Mouse (Mus musculus) C2C12 (cell line): ENCODE data around the gene Dazap1. TPM values are rescaled to one million over a fixed set of nuclear protein-coding genes. Genes with fewer than 3 reads are reported as not detected.
A peak's percentile ranks its signal among the peaks of the same experiment; 100 is the strongest.
"Not testable (repeated sequence)": the region's sequence is repeated elsewhere in the genome, so short reads cannot be mapped to it uniquely, and the experiment has no call there.

Source experiments
- H3K27me3 ChIP-seq: one replicate; pipeline ENCODE4 v1.6.1; 2011; ENCODE audit not compliant: control insufficient read depth, insufficient read depth, insufficient read length
- H3K36me3 ChIP-seq: one replicate; pipeline ENCODE4 v1.6.1; 2011; ENCODE audit not compliant: control insufficient read depth, insufficient read depth
- H3K4me3 ChIP-seq: one replicate; pipeline ENCODE4 v1.5.1; 2011; ENCODE audit warnings: mild to moderate bottlenecking, control low read depth; ENCODE audit not compliant: poor library complexity, insufficient read depth, severe bottlenecking
- H3K79me2 ChIP-seq: one replicate; pipeline ENCODE4 v1.6.1; 2011; ENCODE audit not compliant: control insufficient read depth, insufficient read depth
- H3K79me3 ChIP-seq: one replicate; pipeline ENCODE4 v1.6.1; 2011; ENCODE audit warnings: low read depth, control low read depth
- H3ac ChIP-seq: one replicate; pipeline ENCODE3; 2011; ENCODE audit warnings: low read depth; ENCODE audit not compliant: control insufficient read depth, insufficient read length
- CEBPB ChIP-seq: IDR thresholded peaks from one replicate; pipeline ENCODE4 v1.6.1; 2011; ENCODE audit warnings: low read depth, mild to moderate bottlenecking, control low read depth, moderate library complexity
- CTCF ChIP-seq: IDR thresholded peaks from one replicate; pipeline ENCODE4 v1.5.1; 2011; ENCODE audit not compliant: control insufficient read depth, insufficient read depth, insufficient read length
- FOSL1 ChIP-seq: IDR thresholded peaks from one replicate; pipeline ENCODE4 v1.8.0; 2011; ENCODE audit warnings: mild to moderate bottlenecking, low read length; ENCODE audit not compliant: poor library complexity, insufficient read depth, severe bottlenecking
- MAX ChIP-seq: IDR thresholded peaks from one replicate; pipeline ENCODE4 v1.6.1; 2011; ENCODE audit warnings: mild to moderate bottlenecking, control low read depth
- MYOD1 ChIP-seq: IDR thresholded peaks from one replicate; pipeline ENCODE4 v1.6.1; 2011; ENCODE audit warnings: low read depth; ENCODE audit not compliant: control insufficient read depth, insufficient read length
- MYOG ChIP-seq: IDR thresholded peaks from one replicate; pipeline ENCODE4 v1.6.1; 2011; ENCODE audit not compliant: control insufficient read depth, insufficient read length; ENCODE audit errors: extremely low read depth
- USF1 ChIP-seq: IDR thresholded peaks from one replicate; pipeline ENCODE4 v1.6.1; 2011; ENCODE audit warnings: low read depth, mild to moderate bottlenecking, control low read depth, moderate library complexity
- long read RNA-seq, 2 experiments: library from polyadenylated mRNA; unstranded; transcript quantifications; one replicate each; pipeline ENCODE4 v2.0.0; 2019 to 2020
- polyA plus RNA-seq: library from polyadenylated mRNA; unstranded; fragments of >200 nt; fragmentation: generic; extraction: Trizol; gene quantifications from one replicate; pipeline ENCODE4 v1.2.1, GENCODE M21; 2012; ENCODE audit warnings: missing spikeins

Dazap1 gene
- 159 TPM for polyA plus RNA-seq
- long read RNA-seq, experiment 1, partial matches to known transcripts, result 7 of 13 reads
- long read RNA-seq, experiment 1, other reads (novel, unspliced or antisense), result 5 of 13 reads
- long read RNA-seq, experiment 2, transcript Dazap1-203 (12 exons, 2,081 nt), result major isoform, 14 of 29 reads
- long read RNA-seq, experiment 2, partial matches to known transcripts, result 1 of 29 reads
- long read RNA-seq, experiment 2, other reads (novel, unspliced or antisense), result 6 of 29 reads

DNA sequence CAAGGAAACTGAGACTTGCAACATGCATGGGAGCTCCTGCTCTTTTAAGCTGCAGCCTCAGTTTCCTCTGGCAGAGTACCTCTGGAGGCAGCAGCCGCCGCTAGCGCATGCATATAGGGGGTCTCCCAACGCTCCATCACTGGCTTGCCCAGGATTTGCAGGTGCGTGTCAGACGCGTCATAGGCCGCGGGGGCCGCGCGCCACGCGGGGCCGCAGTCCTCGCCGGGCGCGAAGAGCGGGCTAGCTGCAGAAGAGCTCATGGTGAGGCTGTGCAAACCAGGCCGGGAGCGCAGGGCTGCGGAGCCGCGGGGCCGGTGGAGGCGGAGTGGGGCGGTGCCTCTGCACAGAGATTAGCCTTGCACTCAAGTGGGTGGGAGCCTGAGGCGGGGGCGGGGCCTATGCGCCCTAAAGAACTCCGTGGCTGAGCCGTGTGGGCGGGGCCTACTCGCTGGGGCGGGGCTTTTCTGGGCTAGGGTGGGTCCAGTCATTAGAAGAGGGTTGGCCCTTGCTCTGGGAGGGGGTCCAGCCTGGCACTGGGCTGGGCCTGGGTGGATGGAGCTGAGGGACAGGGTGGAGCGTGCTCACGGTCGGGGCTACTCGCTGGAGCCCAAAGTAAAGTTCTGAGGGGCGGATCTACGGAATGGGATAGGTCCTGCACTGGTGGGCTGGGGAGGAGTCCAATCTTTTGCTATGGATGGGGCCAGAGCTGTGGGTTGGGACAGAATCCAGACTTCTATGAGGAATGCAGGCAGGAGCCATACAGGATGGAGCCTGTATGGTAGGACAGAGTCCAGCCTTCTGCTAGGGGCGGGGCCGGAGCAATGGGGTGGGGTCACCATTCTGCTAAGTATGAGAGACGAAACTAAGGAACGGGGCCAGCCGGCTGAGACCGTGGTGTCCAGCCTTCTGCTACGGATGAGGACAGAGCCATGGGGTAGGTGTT lies at the start of gene Dazap1, which contains the start of gene Gamt:
Gene Dazap1 (plus strand): TSS at position 845 of the 943 bp plus-strand sequence.
Gene Gamt (minus strand): TSS at position 371 of the 943 bp plus-strand sequence.
- Histone ChIP-seq H3K36me3 (peaks cover 35% of the 10 kb centered on the region), H3K27me3 (no peaks in the 10 kb centered on the region), H3K79me2 (peaks cover 34% of the 10 kb centered on the region), H3K4me3 (peak within 1 kb of the TSS; percentile 37), H3K79me3 (peaks cover 15% of the 10 kb centered on the region), H3ac (peak within 1 kb of the TSS; percentile 81)
- TF ChIP-seq CEBPB (no peak), MYOG (no peak), MYOD1 (no peak), FOSL1 (no peak), USF1 (no peak), MAX (no peak), CTCF (no peak)

DNA sequence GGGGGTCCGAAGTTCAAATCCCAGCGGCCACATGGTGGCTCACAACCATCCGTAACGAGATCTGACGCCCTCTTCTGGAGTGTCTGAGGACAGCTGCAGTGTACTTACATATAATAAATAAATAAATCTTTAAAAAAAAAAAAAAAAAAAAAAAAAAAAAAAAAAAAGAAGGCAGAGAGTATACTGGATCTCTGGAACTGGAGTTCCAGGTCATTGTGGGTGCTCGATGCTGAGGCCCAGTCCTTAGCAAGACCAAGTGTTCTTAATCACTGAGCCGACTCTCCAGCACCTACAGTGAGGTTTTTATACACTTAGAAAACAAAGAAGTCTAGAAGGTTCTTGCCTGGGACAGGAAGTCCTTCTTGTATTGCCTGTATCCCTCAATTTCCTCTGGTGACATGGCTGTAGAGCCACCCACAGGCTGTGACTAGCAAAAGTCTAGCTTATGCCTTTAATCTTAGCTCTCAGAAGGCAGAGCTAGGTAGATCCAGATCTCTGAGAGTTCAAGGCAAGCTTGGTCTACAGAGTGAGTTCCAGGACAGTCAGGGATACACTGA lies 49.7 kb upstream of the Dazap1 start:
- H3K36me3 ChIP-seq, H3K79me3 ChIP-seq, H3ac ChIP-seq, H3K27me3 ChIP-seq, H3K79me2 ChIP-seq, H3K4me3 ChIP-seq: not testable (repeated sequence)

DNA sequence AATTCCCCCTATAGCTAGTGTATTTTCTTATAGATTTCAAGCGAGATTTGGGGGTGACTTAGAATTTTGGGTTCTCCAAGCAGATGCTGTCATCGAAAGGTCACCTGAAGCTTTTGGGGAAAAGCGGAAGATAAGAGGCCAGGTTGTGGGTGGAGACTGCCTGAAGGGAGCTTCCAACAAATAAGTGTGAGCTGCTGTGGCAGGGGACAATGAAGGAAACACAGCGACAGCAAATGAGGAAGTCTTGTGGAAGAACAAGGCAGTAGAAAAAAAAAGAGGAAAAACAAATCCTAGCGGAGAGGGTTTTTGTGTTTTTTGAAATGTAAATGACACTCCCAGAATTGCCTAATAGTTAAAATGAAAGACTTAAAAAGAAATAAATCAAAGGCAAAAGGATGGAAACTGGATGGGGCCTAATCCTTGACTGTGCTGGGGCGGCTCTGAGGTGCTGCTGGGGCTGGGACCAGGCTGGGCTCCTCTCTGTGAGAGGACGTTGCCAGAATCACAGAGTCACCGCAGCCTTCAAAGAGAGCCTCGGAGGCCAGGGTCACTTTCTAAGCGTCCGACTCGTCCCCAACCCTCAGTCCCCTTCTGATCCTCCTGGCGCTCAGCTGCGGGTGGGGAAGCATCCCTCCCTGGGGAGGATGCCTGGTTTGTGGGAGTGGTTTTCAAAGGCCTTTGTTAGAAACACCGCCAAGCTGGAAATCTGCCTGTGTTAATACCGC lies 46.1 kb upstream of the Dazap1 start:
- H3K79me3 ChIP-seq, result no peaks in the 10 kb centered on the region
- H3ac ChIP-seq, result no peak overlapping the region
- H3K27me3 ChIP-seq, result peaks cover 3% of the 10 kb centered on the region
- no peaks in the 10 kb centered on the region for H3K79me2 ChIP-seq
- no peak overlapping the region for H3K4me3 ChIP-seq
- H3K36me3 ChIP-seq, result no peaks in the 10 kb centered on the region
- TF ChIP-seq CTCF (no peak), MYOG (no peak), MAX (no peak), CEBPB (no peak), USF1 (no peak), MYOD1 (no peak), FOSL1 (no peak)

DNA sequence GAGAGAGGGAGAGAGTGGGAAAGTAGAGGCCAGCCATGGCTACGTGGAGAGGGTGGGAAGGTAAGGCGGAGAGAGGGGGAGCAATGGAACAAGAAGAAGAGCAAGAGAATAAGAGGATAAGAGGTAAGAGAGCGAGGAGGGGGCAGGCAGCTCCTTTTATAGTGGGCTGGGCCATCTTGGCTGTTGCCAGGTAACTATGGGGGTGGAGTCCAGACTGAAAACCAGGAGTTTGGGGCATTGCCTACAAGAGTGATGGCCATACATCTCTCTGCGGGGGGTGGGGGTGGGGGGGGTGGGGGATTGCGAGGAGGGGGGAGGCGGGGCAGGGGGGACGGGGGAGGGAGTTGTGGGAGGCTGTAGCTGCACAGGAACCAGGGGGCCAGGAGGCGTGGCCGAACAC lies 40.6 kb upstream of the Dazap1 start:
- H3K27me3 ChIP-seq, result peaks cover 3% of the 10 kb centered on the region
- H3K36me3 ChIP-seq, result no peaks in the 10 kb centered on the region
- no peaks in the 10 kb centered on the region for H3K79me2 ChIP-seq
- H3K4me3 ChIP-seq, result no peak overlapping the region
- H3K79me3 ChIP-seq, result no peaks in the 10 kb centered on the region
- TF ChIP-seq MYOD1, result no peak
- no peak for TF ChIP-seq FOSL1
- no peak for TF ChIP-seq CEBPB
- no peak for TF ChIP-seq CTCF
- TF ChIP-seq MYOG, result no peak
- no peak for TF ChIP-seq MAX
- no peak for TF ChIP-seq USF1
- H3ac ChIP-seq, result no peak overlapping the region

DNA sequence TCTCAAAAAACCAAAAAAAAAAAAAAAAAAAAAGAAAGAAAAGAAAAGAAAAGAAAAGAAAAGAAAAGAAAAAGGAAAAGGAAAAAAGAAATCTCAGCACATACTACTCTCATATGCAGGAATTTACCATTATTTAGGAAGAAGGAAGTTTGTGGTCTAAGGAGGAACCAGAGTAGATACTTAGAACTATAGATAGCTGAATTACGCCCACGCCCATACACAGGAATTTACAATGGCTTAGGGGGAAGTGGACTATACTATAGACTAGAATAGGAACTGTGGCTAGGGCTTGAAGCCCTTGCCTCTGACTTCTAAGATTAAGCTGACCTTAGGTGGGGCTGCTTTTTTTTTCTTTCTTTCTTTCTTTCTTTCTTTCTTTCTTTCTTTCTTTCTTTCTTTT lies 38.1 kb upstream of the Dazap1 start:
- not testable (repeated sequence) for H3K36me3 ChIP-seq, H3K27me3 ChIP-seq, H3ac ChIP-seq, H3K4me3 ChIP-seq
- peaks cover 16% of the 10 kb centered on the region for H3K79me2 ChIP-seq
- peaks cover 13% of the 10 kb centered on the region for H3K79me3 ChIP-seq
